Mouse (Mus musculus): ENCODE data around the gene Prss43.

GRCm38 (mm10) chr9:110841438-110841837, 14.9 kb downstream of the Prss43 start:
- TF ChIP-seq POLR2AphosphoS2 (IDR thresholded peaks at IDR 0.05; ENCODE audit: low read length) (no peak), ZNF384 (IDR thresholded peaks at IDR 0.05; ENCODE audit: low read depth, low read length) (no peak), CTCF (IDR thresholded peaks at IDR 0.05 in 2 of 3, conservative IDR thresholded peaks at IDR 0.05 in 1 of 3; ENCODE audit: control insufficient read depth in 1 of 3, insufficient read depth in 1 of 3, low read depth in 2 of 3, low read length in 3 of 3, poor library complexity in 1 of 3, severe bottlenecking in 1 of 3) (no peak), GABPA (IDR thresholded peaks at IDR 0.05; ENCODE audit: low read depth, low read length) (no peak)
